Mouse (Mus musculus) adrenal gland, adult 18-20 months (tissue): Measurements from ENCODE around the gene Ctsc. TPM values are rescaled to one million over a fixed set of nuclear protein-coding genes. Genes with fewer than 3 reads are reported as not detected.

Source experiments
- total RNA-seq, 2 experiments: library from RNA; stranded (reverse); gene quantifications; 1 replicate in 1 of 2; 2 replicates in 1 of 2; pipeline ENCODE4 v1.2.3; 2021

The Ctsc gene
- total RNA-seq, 2 experiments from 2014 or later, result 27.5 to 47.6 TPM

Other genes with a start within 250 kb of the Ctsc start
- gene Rab38, start 152.2 kb downstream of the Ctsc start, total RNA-seq, result under 1 TPM in 1 of 2 experiments, not detected in 1; 0.19 TPM